Mouse (Mus musculus): Measurements from ENCODE around the gene Ms4a4c.

- no peak for TF ChIP-seq POLR2A (IDR thresholded peaks at IDR 0.05; ENCODE audit: insufficient read depth, low read depth, low read length)
- TF ChIP-seq CTCF (IDR thresholded peaks at IDR 0.05), result no peak
These were observed 42.7 kb downstream of the Ms4a4c start for GRCm38 (mm10) chr19:11447238-11447637.
